Mouse (Mus musculus): ENCODE measurements around the gene Acsf2. TPM values are rescaled to one million over a fixed set of nuclear protein-coding genes. Genes with fewer than 3 reads are reported as not detected.

Acsf2 gene
- polyA plus RNA-seq, 1 experiment: 50.5 TPM

DNA sequence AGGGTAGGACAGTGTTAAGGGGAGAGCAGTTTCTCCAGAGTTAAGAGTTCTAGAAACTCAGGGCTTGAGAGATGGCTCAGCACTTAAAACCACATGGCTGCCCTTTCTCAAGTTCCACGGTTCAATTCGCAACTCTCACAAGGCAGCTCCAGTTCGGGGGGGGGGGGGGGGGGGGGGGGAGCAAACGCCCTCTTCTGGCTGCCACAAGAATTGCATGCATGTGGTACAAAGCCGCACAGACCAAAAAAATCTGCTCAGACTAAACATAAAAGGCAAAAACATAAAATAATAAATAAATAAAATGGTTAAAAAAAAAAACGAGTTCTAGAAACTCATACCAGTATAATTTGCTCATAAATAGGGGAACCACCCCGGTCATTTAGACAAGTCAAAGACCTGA lies 27.1 kb downstream of the Acsf2 start:
- 6% methylated on average over 6 of the region's 7 CpGs for WGBS
- no peak overlapping the region for H3K4me3 ChIP-seq (ENCODE audit: low read depth, low read length)
- peaks cover 2% of the 10 kb centered on the region; the same call in 1 of the 2 replicates for H3K4me1 ChIP-seq (ENCODE audit: control insufficient read depth, insufficient read depth, insufficient read length, low read length)
- peaks cover 9% of the 10 kb centered on the region; the same call in 1 of the 2 replicates for H3K36me3 ChIP-seq (ENCODE audit: control insufficient read depth, insufficient read depth, low read length)
- H3K27me3 ChIP-seq (ENCODE audit: control insufficient read depth, insufficient read depth, low read length): no peaks in the 10 kb centered on the region
- TF ChIP-seq POLR2A (IDR thresholded peaks at IDR 0.05; ENCODE audit: low read depth, low read length): no peak
- TF ChIP-seq CTCF (IDR thresholded peaks at IDR 0.05; ENCODE audit: extremely low read depth, insufficient read length, insufficient replicate concordance, low read depth, low read length): peak; percentile 25; the same call in 1 of the 2 replicates
- H3K27ac ChIP-seq (ENCODE audit: insufficient read depth, low read depth, low read length): no peak overlapping the region

DNA sequence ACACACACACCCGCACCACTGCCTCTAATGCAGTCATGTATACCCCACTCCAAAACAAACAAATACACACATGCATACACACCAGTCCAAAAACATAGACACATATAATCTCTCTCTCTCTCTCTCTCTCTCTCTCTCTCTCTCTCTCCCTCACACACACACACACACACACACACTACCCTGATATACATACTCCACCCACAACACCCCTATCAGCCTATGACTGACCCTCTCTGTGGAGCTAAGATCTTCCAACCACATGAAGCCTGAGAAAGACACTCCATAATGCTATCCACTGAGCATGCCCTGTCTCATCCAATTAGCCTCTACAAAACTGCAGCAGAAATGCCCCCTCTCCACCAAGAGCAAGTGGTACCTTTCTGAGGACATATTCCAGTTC lies 29.8 kb downstream of the Acsf2 start:
- TF ChIP-seq POLR2A (IDR thresholded peaks at IDR 0.05; ENCODE audit: low read depth, low read length): no peak
- TF ChIP-seq CTCF (IDR thresholded peaks at IDR 0.05; ENCODE audit: extremely low read depth, insufficient read length, insufficient replicate concordance, low read depth, low read length): no peak
- 100% methylated on average over 1 of the region's 1 CpGs for WGBS
- Histone ChIP-seq H3K4me3 (ENCODE audit: low read depth, low read length) (no peak overlapping the region), H3K36me3 (ENCODE audit: control insufficient read depth, insufficient read depth, low read length) (peaks cover 11% of the 10 kb centered on the region; the same call in 1 of the 2 replicates), H3K4me1 (ENCODE audit: control insufficient read depth, insufficient read depth, insufficient read length, low read length) (peaks cover 2% of the 10 kb centered on the region; the same call in 1 of the 2 replicates), H3K27me3 (ENCODE audit: control insufficient read depth, insufficient read depth, low read length) (no peaks in the 10 kb centered on the region), H3K27ac (ENCODE audit: insufficient read depth, low read depth, low read length) (no peak overlapping the region)

DNA sequence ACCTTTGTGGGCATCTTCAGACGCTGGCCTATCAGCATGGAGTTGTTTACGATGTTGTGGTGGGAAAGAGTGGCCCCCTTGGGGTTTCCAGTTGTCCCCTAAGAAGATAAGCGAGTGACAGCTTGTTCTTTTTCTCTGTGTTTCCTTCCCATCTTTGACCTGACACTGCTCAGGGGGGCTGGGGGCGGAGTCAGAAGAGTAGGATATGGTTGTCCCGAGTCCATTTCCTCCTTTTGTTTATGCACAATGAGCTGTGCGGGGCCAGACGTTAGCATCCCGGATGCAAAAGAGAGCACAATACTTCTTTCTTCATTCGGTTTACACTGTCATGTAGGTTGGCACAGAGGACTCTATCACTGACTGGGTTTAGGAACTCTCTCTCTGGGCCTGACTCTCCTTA lies 31.1 kb downstream of the Acsf2 start:
- peaks cover 10% of the 10 kb centered on the region; the same call in 1 of the 2 replicates for H3K36me3 ChIP-seq (ENCODE audit: control insufficient read depth, insufficient read depth, low read length)
- WGBS: 67% methylated on average over 9 of the region's 9 CpGs
- no peak overlapping the region for H3K4me3 ChIP-seq (ENCODE audit: low read depth, low read length)
- H3K4me1 ChIP-seq (ENCODE audit: control insufficient read depth, insufficient read depth, insufficient read length, low read length): peaks cover 2% of the 10 kb centered on the region; the same call in 1 of the 2 replicates
- no peaks in the 10 kb centered on the region for H3K27me3 ChIP-seq (ENCODE audit: control insufficient read depth, insufficient read depth, low read length)
- TF ChIP-seq CTCF (IDR thresholded peaks at IDR 0.05; ENCODE audit: extremely low read depth, insufficient read length, insufficient replicate concordance, low read depth, low read length): no peak
- TF ChIP-seq POLR2A (IDR thresholded peaks at IDR 0.05; ENCODE audit: low read depth, low read length): no peak
- no peak overlapping the region for H3K27ac ChIP-seq (ENCODE audit: insufficient read depth, low read depth, low read length)

DNA sequence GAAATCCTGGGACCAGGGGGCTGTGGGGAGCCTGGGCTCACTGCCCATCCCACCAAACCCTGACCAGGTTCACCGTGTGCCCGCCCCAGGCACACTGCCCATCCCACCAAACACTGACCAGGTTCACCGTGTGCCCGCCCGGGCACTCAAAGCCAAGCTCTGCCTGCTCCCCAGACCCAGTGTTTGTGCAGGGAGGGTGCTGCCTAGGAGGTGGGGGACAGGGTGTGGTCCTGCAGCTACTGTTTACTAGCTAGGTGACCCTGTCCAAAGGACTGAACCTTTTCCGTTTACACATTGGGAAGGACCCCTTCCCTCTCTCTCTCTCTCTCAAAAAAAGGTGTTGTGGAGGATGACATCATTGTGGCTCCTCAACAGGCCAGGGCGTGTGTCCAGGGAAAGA lies 34.3 kb downstream of the Acsf2 start:
- Histone ChIP-seq H3K4me3 (ENCODE audit: low read depth, low read length) (no peak overlapping the region), H3K27ac (ENCODE audit: insufficient read depth, low read depth, low read length) (no peak overlapping the region), H3K36me3 (ENCODE audit: control insufficient read depth, insufficient read depth, low read length) (peaks cover 10% of the 10 kb centered on the region; the same call in 1 of the 2 replicates), H3K27me3 (ENCODE audit: control insufficient read depth, insufficient read depth, low read length) (no peaks in the 10 kb centered on the region), H3K4me1 (ENCODE audit: control insufficient read depth, insufficient read depth, insufficient read length, low read length) (peaks cover 12% of the 10 kb centered on the region)
- 89% methylated on average over 7 of the region's 7 CpGs for WGBS
- no peak for TF ChIP-seq CTCF (IDR thresholded peaks at IDR 0.05; ENCODE audit: extremely low read depth, insufficient read length, insufficient replicate concordance, low read depth, low read length)
- TF ChIP-seq POLR2A (IDR thresholded peaks at IDR 0.05; ENCODE audit: low read depth, low read length): no peak

DNA sequence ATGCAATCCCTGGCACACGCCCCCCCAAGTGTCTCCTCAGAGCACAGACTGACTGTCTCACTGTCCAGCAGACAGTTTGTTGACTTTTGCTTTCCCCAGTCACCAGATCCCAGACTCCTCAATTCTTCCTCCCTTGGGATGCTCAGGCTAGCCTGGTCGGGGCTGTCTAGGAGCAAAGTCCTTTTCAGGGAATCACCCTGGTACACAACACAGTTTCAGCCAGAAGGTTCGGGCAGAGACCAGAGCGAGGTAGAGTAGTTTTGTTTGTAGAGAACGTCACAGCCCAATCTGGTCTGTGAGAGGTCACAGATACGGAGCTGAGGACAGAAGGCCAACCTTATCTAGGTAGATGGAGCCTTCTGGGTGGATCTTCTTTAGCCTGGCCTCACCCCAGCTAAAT lies 35.1 kb downstream of the Acsf2 start:
- no peak overlapping the region for H3K27ac ChIP-seq (ENCODE audit: insufficient read depth, low read depth, low read length)
- H3K36me3 ChIP-seq (ENCODE audit: control insufficient read depth, insufficient read depth, low read length): peaks cover 9% of the 10 kb centered on the region; the same call in 1 of the 2 replicates
- H3K27me3 ChIP-seq (ENCODE audit: control insufficient read depth, insufficient read depth, low read length): no peaks in the 10 kb centered on the region
- H3K4me3 ChIP-seq (ENCODE audit: low read depth, low read length): no peak overlapping the region
- WGBS: 45% methylated on average over 6 of the region's 6 CpGs
- H3K4me1 ChIP-seq (ENCODE audit: control insufficient read depth, insufficient read depth, insufficient read length, low read length): peaks cover 12% of the 10 kb centered on the region
- TF ChIP-seq POLR2A (IDR thresholded peaks at IDR 0.05; ENCODE audit: low read depth, low read length) (no peak), CTCF (IDR thresholded peaks at IDR 0.05; ENCODE audit: extremely low read depth, insufficient read length, insufficient replicate concordance, low read depth, low read length) (no peak)

DNA sequence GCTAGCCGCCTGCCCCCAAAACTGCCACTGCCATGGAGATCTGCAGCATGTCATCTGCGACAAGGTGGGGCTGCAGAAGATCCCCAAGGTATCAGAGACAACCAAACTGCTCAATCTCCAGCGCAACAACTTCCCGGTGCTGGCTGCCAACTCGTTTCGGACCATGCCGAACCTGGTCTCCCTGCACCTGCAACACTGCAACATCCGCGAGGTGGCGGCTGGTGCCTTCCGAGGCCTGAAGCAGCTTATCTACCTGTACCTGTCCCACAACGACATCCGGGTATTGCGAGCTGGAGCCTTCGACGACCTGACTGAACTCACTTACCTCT lies 36.6 kb downstream of the Acsf2 start:
- TF ChIP-seq CTCF (IDR thresholded peaks at IDR 0.05; ENCODE audit: extremely low read depth, insufficient read length, insufficient replicate concordance, low read depth, low read length) (peak; percentile 51; the same call in 1 of the 2 replicates), POLR2A (IDR thresholded peaks at IDR 0.05; ENCODE audit: low read depth, low read length) (no peak)
- Histone ChIP-seq H3K36me3 (ENCODE audit: control insufficient read depth, insufficient read depth, low read length) (peaks cover 8% of the 10 kb centered on the region; the same call in 1 of the 2 replicates), H3K27me3 (ENCODE audit: control insufficient read depth, insufficient read depth, low read length) (no peaks in the 10 kb centered on the region), H3K27ac (ENCODE audit: insufficient read depth, low read depth, low read length) (no peak overlapping the region), H3K4me3 (ENCODE audit: low read depth, low read length) (peak overlapping the region; percentile 44), H3K4me1 (ENCODE audit: control insufficient read depth, insufficient read depth, insufficient read length, low read length) (peaks cover 12% of the 10 kb centered on the region)
- 23% methylated on average over 16 of the region's 16 CpGs for WGBS

DNA sequence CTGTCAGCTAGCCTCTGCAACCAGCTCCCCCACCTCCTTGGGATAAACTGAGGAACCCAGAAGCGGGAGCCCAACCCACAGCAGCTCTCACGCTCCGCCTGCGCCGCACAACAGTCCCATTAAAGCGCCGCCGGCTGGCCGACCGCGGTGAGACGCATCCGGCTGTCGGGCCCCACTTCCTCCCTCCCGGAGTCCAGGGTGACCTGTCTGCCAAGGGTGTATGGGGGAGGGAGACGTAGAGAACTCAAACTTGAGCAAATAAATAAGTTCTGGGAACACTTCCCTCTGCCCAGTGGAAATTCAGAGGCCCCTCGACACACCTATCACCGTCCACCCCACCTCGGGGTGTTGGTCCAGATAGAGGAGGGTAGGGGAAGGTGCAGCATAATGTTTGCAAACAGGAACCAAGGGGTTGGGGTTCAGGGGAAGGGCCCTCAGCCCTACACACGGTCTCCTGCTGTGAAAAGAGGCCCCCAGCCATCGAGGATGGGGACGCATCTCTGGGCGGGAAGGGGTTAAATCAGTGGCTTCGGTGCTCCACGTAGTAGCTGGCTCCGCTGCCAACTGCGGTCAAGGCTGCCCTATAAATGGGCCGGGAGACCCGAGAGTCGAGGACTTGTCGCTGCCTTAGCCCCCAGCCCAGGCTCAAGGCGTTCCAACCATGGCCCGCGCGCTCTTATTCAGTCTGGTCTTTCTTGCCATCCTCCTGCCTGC lies 37.1 kb downstream of the Acsf2 start, which contains the start of gene Chad:
TSS of gene Chad (plus strand) at position 611 of the 714 bp plus-strand sequence.
- Histone ChIP-seq H3K27ac (ENCODE audit: insufficient read depth, low read depth, low read length) (no peak within 1 kb of the TSS), H3K4me3 (ENCODE audit: low read depth, low read length) (peak within 1 kb of the TSS; percentile 44), H3K4me1 (ENCODE audit: control insufficient read depth, insufficient read depth, insufficient read length, low read length) (peaks cover 12% of the 10 kb centered on the region), H3K36me3 (ENCODE audit: control insufficient read depth, insufficient read depth, low read length) (peaks cover 5% of the 10 kb centered on the region; the same call in 1 of the 2 replicates), H3K27me3 (ENCODE audit: control insufficient read depth, insufficient read depth, low read length) (no peaks in the 10 kb centered on the region)
- WGBS: 12% methylated on average over 35 of the region's 35 CpGs
- TF ChIP-seq POLR2A (IDR thresholded peaks at IDR 0.05; ENCODE audit: low read depth, low read length) (no peak; the same call in 1 of the 2 replicates), CTCF (IDR thresholded peaks at IDR 0.05; ENCODE audit: extremely low read depth, insufficient read length, insufficient replicate concordance, low read depth, low read length) (no peak)
